Mouse (Mus musculus): ENCODE results near the gene Ptpn22.
"Not testable (repeated sequence)": the region's sequence is repeated elsewhere in the genome, so short reads cannot be mapped to it uniquely, and the experiment has no call there.

Gene Ptpn22

GRCm38 (mm10) chr3:103858881-103859801 lies at the start of gene Ptpn22:
Gene Ptpn22 (plus strand): TSS chr3:103859795.
- DNase-seq (ENCODE audit: inconsistent ontology term): no peak

- no peak for DNase-seq (ENCODE audit: inconsistent ontology term)
These were observed 49.8 kb upstream of the Ptpn22 start for GRCm38 (mm10) chr3:103809799-103810150.

GRCm38 (mm10) chr3:103810967-103811366 lies 48.6 kb upstream of the Ptpn22 start:
- DNase-seq (ENCODE audit: inconsistent ontology term): no peak

- no peak for DNase-seq (ENCODE audit: inconsistent ontology term)
These were observed 32.0 kb upstream of the Ptpn22 start for GRCm38 (mm10) chr3:103827548-103827947.

DNA sequence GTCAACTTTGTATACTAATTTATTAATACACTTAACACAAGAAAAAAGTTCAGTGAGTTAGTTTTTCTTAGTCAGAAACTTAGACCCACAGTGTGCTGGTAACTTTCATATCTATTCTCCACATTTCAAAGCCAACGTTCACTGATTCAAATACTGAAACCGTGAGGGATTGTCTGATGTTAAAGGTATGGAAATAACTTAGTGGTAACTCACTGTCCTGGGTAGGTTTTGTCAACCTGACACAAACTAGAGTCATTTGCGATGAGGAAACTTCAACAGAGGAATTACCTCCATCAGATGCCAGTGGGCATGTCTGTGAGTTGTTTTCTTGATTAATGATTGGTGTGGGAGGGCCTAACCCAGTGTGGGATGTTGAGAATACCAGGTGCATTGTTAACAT lies 30.6 kb upstream of the Ptpn22 start:
- no peak for DNase-seq (ENCODE audit: inconsistent ontology term)

- peak; percentile 88 for DNase-seq (ENCODE audit: inconsistent ontology term)
These were observed 28.9 kb upstream of the Ptpn22 start for GRCm38 (mm10) chr3:103830681-103831080.

DNA sequence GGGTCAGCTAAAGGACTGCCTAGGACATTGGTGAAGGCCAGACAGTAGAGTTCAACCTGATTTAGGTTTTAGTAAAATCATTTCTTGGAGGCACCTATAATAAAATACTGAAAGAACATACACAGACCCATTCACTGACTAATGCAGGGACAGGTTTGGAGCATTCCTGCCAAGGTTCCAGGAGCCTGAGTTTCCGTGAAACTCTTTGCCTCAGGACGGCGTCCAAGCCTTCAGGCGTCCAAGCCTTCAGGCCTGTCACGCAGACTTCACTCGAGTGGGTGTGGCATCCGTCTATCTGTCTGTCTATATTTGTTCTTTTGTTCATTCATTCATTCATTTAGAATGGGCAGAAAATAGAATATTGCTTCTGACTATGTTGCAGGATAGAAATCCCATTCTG lies 28.4 kb upstream of the Ptpn22 start:
- DNase-seq (ENCODE audit: inconsistent ontology term): peak; percentile 71

DNA sequence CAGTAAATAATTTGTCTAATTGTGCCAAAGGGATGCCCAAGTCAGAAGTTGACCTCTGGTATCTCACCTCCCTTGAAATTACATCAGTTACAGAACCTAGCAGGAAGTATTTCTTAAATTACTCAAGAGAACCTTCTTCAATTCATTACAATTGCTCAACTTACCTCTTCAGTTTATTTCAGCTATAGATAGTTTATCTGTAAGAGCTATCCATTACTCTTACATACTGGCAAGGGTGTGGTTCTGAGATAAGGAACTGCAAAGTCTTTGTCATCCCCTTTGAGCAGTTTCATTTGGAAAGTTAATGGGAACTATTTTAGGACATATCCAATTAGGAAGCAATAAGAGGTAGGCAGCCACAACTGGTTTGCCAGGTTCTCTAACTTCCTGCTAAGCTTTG lies 27.2 kb upstream of the Ptpn22 start, which contains the start of gene Bcl2l15:
Gene Bcl2l15 (plus strand): TSS at position 176 of the 400 bp plus-strand sequence.
- no peak for DNase-seq (ENCODE audit: inconsistent ontology term)

DNA sequence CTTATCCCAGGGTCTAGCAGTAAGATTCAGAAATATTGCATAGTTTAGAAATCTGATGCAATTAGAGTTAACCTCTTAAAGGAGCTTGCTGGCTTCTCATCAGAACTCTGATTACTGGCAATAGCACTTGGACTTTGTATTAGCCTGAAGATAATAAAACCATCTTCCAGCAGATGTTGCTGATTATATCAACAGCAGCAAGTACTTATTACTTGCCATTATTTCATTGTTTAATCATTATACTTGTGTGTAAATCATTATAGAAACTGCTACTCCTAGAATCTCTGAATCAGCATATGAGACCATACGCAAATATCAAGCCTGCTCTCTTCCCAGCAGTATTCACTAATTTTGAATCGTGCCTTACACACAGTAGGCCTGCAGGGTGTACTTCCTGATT lies 25.6 kb upstream of the Ptpn22 start:
- DNase-seq (ENCODE audit: inconsistent ontology term): no peak

- DNase-seq (ENCODE audit: inconsistent ontology term): no peak
These were observed 24.2 kb upstream of the Ptpn22 start for GRCm38 (mm10) chr3:103835272-103835950.

- DNase-seq (ENCODE audit: inconsistent ontology term): no peak
These were observed 23.7 kb upstream of the Ptpn22 start for GRCm38 (mm10) chr3:103835951-103836310.

DNA sequence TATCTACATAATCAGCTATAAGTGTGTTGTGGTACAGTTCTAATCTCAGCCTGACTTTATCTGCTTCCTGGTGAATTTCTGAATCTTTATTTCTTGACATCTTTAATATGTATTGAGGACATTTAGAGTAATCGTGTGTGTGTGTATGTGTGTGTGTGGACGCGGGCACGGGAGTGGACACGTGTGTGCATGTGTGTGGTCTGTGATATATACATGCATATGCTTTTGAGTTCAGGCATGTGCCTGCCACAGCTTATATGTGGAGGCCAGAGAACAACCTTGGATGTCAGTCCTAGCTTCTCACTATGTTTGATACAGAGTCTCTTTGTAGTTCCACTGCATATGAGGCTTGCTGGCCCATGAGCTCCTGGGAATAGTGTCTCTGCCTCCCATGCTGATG lies 23.1 kb upstream of the Ptpn22 start:
- no peak for DNase-seq (ENCODE audit: inconsistent ontology term)

DNA sequence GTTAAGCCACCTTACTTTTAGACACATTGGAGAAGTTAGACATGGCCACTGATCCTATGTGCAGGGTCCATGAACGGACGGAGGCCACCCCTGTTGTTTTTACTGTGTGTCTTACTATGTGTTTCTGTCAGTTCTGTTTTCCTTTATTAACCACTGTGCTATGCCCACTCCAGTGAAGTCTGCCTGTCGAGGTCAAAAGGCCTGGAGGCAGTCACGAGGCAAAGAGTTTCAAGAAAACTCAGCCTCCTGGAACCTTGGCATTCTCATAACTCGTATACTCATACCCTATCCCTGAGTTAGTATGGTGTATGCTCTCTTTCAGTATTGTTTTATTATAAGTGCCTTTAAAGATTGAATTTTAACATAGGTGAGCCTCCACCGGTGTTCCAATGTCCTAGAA lies 19.9 kb upstream of the Ptpn22 start:
- DNase-seq (ENCODE audit: inconsistent ontology term): no peak

GRCm38 (mm10) chr3:103840195-103840594 lies 19.4 kb upstream of the Ptpn22 start:
- DNase-seq (ENCODE audit: inconsistent ontology term): not testable (repeated sequence)

GRCm38 (mm10) chr3:103840946-103841345 lies 18.6 kb upstream of the Ptpn22 start:
- DNase-seq (ENCODE audit: inconsistent ontology term): not testable (repeated sequence)

GRCm38 (mm10) chr3:103850644-103851363 lies 8.8 kb upstream of the Ptpn22 start:
- no peak for DNase-seq (ENCODE audit: inconsistent ontology term)

GRCm38 (mm10) chr3:103851481-103851880 lies 8.1 kb upstream of the Ptpn22 start:
- DNase-seq (ENCODE audit: inconsistent ontology term): no peak

- DNase-seq (ENCODE audit: inconsistent ontology term): no peak
These were observed 7.7 kb upstream of the Ptpn22 start for GRCm38 (mm10) chr3:103851882-103852281.

DNA sequence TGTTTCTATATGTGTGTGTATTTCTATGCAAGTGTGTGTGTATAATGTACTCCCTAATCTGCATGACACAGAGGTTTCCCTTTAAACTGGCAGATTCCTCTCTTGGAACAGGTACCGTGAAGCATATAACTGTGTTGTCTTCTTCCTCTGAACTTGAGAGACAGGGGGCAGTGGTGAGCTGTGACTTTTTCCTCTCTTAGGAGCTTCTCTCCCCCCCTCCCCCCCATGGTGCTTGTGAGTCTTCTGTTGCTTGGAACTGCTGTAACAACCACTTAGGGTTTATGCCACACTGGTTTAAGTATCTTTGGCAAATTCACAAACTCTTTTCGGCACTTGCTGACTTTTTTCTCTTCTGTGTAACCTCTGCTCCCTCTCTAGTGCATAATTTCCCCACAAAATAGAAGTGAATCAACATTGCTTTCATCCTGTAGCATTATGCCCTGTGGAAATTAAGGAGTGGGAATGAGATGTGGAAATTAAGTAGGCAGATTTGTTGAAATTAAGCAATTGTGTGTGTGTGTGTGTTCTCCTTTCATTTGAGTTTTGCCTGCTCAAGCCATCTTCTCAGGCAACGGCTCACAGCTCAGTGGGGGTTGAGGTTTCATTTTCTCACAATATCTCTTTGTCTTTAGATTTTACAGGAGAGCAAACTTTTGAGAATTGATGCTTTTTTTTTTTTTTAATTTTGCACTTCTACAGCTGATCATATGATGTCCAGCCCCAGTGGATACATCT lies 6.9 kb upstream of the Ptpn22 start:
- DNase-seq (ENCODE audit: inconsistent ontology term): peak; percentile 77

GRCm38 (mm10) chr3:103853804-103854203 lies 5.8 kb upstream of the Ptpn22 start:
- DNase-seq (ENCODE audit: inconsistent ontology term): no peak

- no peak for DNase-seq (ENCODE audit: inconsistent ontology term)
These were observed 2.4 kb upstream of the Ptpn22 start for GRCm38 (mm10) chr3:103857036-103857805.
